9 mouse cellular contexts compared by ENCODE assay signal in the genomic region with DNA sequence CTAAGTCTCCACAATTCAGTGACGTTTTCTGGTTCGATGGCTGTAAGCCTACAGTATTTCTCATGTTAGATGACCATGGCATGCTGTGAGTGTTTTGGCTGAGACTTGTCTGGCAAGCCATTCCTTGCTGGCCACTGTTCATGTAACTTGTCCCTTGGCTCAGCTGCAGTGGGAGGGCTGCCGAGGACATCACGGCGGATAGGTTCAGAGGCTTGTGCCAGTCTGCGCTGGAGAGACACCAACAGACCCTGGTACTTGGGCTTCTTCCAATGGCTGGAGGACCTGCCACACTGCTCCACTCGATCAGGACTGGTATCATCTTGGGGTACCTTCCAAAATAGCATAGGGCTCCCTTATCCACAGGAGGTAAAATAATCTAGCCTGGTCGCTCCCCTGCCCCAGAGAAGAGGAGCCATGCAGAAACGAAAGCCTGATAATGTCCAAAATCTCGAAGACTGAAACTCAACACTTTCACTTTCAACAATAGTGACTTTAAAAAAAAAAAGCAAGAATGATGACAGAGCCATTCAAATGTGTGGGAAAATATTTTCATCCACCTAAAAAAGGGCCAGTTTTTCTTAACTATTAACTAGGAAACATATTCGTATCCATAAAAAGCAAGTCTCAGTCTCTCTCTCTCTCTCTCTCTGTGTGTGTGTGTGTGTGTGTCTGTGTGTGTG. TPM values are rescaled to one million over a fixed set of nuclear protein-coding genes. Genes with fewer than 3 reads are reported as not detected.
DNase-seq lines count a peak whose midpoint lies in the region; ATAC-seq and TF ChIP-seq lines count a peak whose summit lies in the region.
"Had no signal": no experiment of that assay in that cellular context is flagged by ENCODE, and none has a peak within 500 bp of the region (broad histone marks: within the 10 kb centered on the region; RNA-seq: fewer than 3 reads in every experiment).

No protein-coding gene starts in this region.

- no peak for TF ChIP-seq CTCF in gastrocnemius, adult 2 months (IDR thresholded peaks at IDR 0.05)

- peak overlapping the region; percentile 70 for H3K4me3 ChIP-seq in gastrocnemius, adult 2 months
- H3K4me3 ChIP-seq: limb, embryonic 15.5 days had no signal

- H3K27ac ChIP-seq in gastrocnemius, adult 2 months: peak overlapping the region; percentile 73
- H3K27ac ChIP-seq: limb, embryonic 15.5 days had no signal

- DNase-seq in frontal cortex, postnatal 10 days (ENCODE audit: low spot score in 2 of 2): peak; percentile 23 to 38
- no peak for DNase-seq in frontal cortex, postnatal 25 days (ENCODE audit: low spot score in 2 of 2)
- peak; percentile 44 for DNase-seq in ovary, adult 18-20 months (ENCODE audit: low spot score)
- no peak for DNase-seq in ovary, postnatal 10 days (ENCODE audit: low spot score)
- peak; percentile 90 for DNase-seq in gastrocnemius, adult 2 months
- peak; percentile 31 for DNase-seq in lung, postnatal 25 days (ENCODE audit: low spot score)
- DNase-seq in embryo, embryonic 10.5 days (ENCODE audit: low spot score): no peak

- ATAC-seq in megakaryocyte, adult 5-6 weeks (ENCODE audit: poor library complexity, severe bottlenecking): no peak

- intact Hi-C loops in gastrocnemius, adult 2 months (cut with DNase I): loop anchor here (5.0 to 10.0 kb wide), 2 partner anchors 46 to 668 kb away; a partner anchor contains a TSS

RNA-seq across cellular contexts. Expression of a gene that starts 12.7 kb away (rescaled TPM):
- 1 to 10 TPM; 7.7 to 8.4 TPM for total RNA-seq in gastrocnemius, adult 2 months (2021)
- 32.2 and 41.6 TPM in 2 replicates for total RNA-seq in megakaryocyte, adult 5-6 weeks (2015)
- total RNA-seq in megakaryocyte, adult 5-6 weeks (2017): 33.7 and 38.0 TPM in 2 replicates

RNA-seq across cellular contexts. Expression of a gene that starts 36.8 kb away (rescaled TPM):
- 100 to 1,000 TPM; 222 to 262 TPM for total RNA-seq in gastrocnemius, adult 2 months (2021)
- total RNA-seq in megakaryocyte, adult 5-6 weeks (2015): 54.9 and 56.3 TPM in 2 replicates
- 42.6 and 72.8 TPM in 2 replicates for total RNA-seq in megakaryocyte, adult 5-6 weeks (2017)

RNA-seq across cellular contexts. Expression of a gene that starts 36.9 kb away (rescaled TPM):
- total RNA-seq in gastrocnemius, adult 2 months (2021): 10 to 100 TPM; 29.1 to 42.0 TPM
- total RNA-seq in megakaryocyte, adult 5-6 weeks (2015): 11.1 and 12.8 TPM in 2 replicates
- total RNA-seq in megakaryocyte, adult 5-6 weeks (2017): 17.5 and 20.2 TPM in 2 replicates

RNA-seq across cellular contexts. Expression of a gene that starts 44.1 kb away (rescaled TPM):
- total RNA-seq in gastrocnemius, adult 2 months (2021): 1 to 10 TPM; 4.2 to 4.3 TPM
- 53.1 and 53.4 TPM in 2 replicates for total RNA-seq in megakaryocyte, adult 5-6 weeks (2015)
- 49.6 and 57.4 TPM in 2 replicates for total RNA-seq in megakaryocyte, adult 5-6 weeks (2017)

RNA-seq across cellular contexts. Expression of a gene that starts 47.7 kb away (rescaled TPM):
- total RNA-seq in gastrocnemius, adult 2 months (2021): 10 to 100 TPM; 17.6 to 20.3 TPM
- total RNA-seq in megakaryocyte, adult 5-6 weeks (2015): 9.7 and 11.2 TPM in 2 replicates
- total RNA-seq in megakaryocyte, adult 5-6 weeks (2017): 26.9 and 28.5 TPM in 2 replicates

Comparison
In these comparisons a context has a peak if more than half of its experiments do, and no peak if none do; other contexts are left out.
1. DNase-seq: peak in frontal cortex, postnatal 10 days (2 of 2), ovary, adult 18-20 months (single experiment), gastrocnemius, adult 2 months (single experiment) and lung, postnatal 25 days (single experiment); none in frontal cortex, postnatal 25 days (0 of 2), ovary, postnatal 10 days (single experiment) and embryo, embryonic 10.5 days (single experiment).